Mouse (Mus musculus) ES-Bruce4 (cell line): ENCODE measurements around the gene Prss22. TPM values are rescaled to one million over a fixed set of nuclear protein-coding genes. Genes with fewer than 3 reads are reported as not detected.

Experiments
- H3K27ac ChIP-seq: 2 replicates; pipeline ENCODE4 v1.5.1; 2012; ENCODE audit warnings: low read length, inconsistent platforms; ENCODE audit not compliant: insufficient read depth
- H3K27me3 ChIP-seq: 2 replicates; pipeline ENCODE4 v1.6.1; 2012; ENCODE audit warnings: mild to moderate bottlenecking, low read length, inconsistent platforms; ENCODE audit not compliant: control insufficient read depth, poor library complexity, insufficient read depth, severe bottlenecking
- H3K36me3 ChIP-seq: 2 replicates; pipeline ENCODE4 v1.6.1; 2012; ENCODE audit warnings: inconsistent platforms, mild to moderate bottlenecking, low read length, moderate library complexity; ENCODE audit not compliant: control insufficient read depth, poor library complexity, insufficient read depth, severe bottlenecking
- H3K4me1 ChIP-seq: one replicate; pipeline ENCODE4 v1.8.1; 2011; ENCODE audit warnings: low read length; ENCODE audit not compliant: control insufficient read depth, insufficient read depth
- H3K4me3 ChIP-seq: 2 replicates; pipeline ENCODE4 v1.5.1; 2011; ENCODE audit warnings: low read depth, mild to moderate bottlenecking, low read length
- H3K9ac ChIP-seq: 2 replicates; pipeline ENCODE4 v1.6.1; 2012; ENCODE audit warnings: low read depth, mild to moderate bottlenecking, inconsistent platforms; ENCODE audit not compliant: poor library complexity, severe bottlenecking
- H3K9me3 ChIP-seq: replicated peaks from 2 replicates; pipeline ENCODE4 v1.6.1; 2012; ENCODE audit warnings: mild to moderate bottlenecking, low read length, inconsistent platforms; ENCODE audit not compliant: control insufficient read depth, poor library complexity, insufficient read depth, severe bottlenecking
- CTCF ChIP-seq: IDR thresholded peaks from one replicate; pipeline ENCODE4 v1.8.1; 2011; ENCODE audit warnings: low read depth, low read length
- EP300 ChIP-seq: IDR thresholded peaks from 2 replicates; pipeline ENCODE4 v1.6.1; 2011; ENCODE audit warnings: low read depth, low read length; ENCODE audit not compliant: insufficient read depth
- POLR2A ChIP-seq: IDR thresholded peaks from one replicate; pipeline ENCODE4 v1.8.1; 2011; ENCODE audit warnings: low read length; ENCODE audit not compliant: insufficient read depth
- polyA plus RNA-seq: library from polyadenylated mRNA; stranded (reverse); fragments of >200 nt; gene quantifications from 2 replicates; pipeline ENCODE4 v1.2.4, GENCODE M21; 2011; ENCODE audit warnings: low read depth; ENCODE audit not compliant: missing spikeins, insufficient read depth, insufficient read length

Prss22 gene
- polyA plus RNA-seq, 1 experiment = 0.45 TPM

DNA sequence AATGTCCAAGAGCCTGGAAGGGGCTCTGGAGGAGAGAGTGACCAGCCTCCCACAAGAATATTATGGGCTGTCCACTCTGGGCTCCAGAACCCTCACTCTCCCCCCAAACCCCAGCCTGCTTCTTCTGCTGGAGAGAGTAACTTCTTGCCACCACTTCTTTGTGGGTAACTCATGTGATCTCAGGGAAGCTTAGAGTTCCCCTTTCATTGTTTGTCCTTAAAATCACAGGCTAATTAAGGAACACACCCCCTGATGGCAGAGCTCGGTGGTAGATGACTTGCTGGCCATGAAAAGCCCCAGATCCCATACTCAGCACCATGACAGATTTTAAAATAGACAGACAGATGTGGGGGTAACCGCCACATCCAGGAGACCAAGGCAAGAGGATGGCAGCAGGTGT, 9.0 kb upstream of the Prss22 start:
- no peaks in the 10 kb centered on the region for H3K9me3 ChIP-seq
- no peaks in the 10 kb centered on the region for H3K27me3 ChIP-seq
- H3K36me3 ChIP-seq = no peaks in the 10 kb centered on the region
- no peak overlapping the region for H3K4me3 ChIP-seq
- no peak overlapping the region for H3K9ac ChIP-seq
- TF ChIP-seq CTCF (no peak), EP300 (no peak), POLR2A (no peak)
- no peaks in the 10 kb centered on the region for H3K4me1 ChIP-seq
- H3K27ac ChIP-seq = no peak overlapping the region

DNA sequence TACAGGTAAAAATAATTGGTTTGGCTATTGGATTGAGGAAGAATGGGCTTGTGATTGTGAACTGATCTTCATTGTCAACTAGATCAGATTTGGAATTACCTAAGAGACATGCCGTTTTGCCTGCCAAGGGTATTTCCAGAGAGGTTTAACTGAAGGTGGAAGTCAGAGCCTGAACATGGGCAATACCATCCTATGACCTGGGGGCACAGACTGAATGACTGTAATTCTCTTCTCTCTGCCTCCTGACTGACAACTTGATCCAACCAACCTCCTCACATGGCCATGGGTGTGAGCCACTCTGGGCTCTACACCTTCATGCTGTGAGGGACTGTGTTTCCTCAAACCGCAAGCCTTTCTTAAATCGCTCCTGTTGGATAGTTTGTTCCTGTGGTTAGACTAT, 7.1 kb upstream of the Prss22 start:
- no peak overlapping the region for H3K27ac ChIP-seq
- H3K36me3 ChIP-seq = no peaks in the 10 kb centered on the region
- H3K4me3 ChIP-seq = no peak overlapping the region
- H3K9ac ChIP-seq = no peak overlapping the region
- no peaks in the 10 kb centered on the region for H3K4me1 ChIP-seq
- TF ChIP-seq EP300 (no peak), CTCF (no peak), POLR2A (no peak)
- no peaks in the 10 kb centered on the region for H3K9me3 ChIP-seq
- no peaks in the 10 kb centered on the region for H3K27me3 ChIP-seq

DNA sequence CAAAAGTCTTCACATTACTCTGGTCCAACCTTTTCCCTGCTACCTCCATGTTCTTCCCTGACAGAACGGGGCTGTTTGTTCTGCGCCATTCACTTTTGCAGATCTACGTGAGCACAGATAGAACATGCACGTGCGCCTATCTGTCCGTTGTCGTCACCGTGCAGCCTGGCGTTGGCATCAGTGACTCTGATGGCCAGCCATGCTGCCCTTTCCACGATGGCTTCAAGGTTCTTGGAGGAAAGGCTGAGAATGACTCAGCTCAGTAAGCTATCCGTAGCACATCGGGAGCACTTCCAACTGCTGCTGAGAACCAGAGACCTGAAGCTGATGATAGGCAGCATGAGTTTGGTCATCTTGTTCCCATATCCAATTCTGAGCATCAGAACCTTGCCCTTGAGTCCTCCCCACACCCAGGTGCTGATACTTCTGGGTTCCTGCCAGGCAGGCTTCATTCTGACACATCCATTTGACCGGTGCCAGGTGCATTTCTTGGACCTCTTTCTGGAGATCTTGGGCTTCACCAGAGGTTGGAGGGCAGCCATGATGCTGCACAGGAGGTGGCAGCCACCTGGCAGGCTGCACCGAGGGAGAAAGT, 6.3 kb upstream of the Prss22 start:
- Histone ChIP-seq H3K4me1 (no peaks in the 10 kb centered on the region), H3K9me3 (no peaks in the 10 kb centered on the region), H3K4me3 (no peak overlapping the region), H3K36me3 (no peaks in the 10 kb centered on the region), H3K27me3 (no peaks in the 10 kb centered on the region), H3K27ac (no peak overlapping the region), H3K9ac (no peak overlapping the region)
- TF ChIP-seq EP300 = no peak
- TF ChIP-seq CTCF = no peak
- no peak for TF ChIP-seq POLR2A

DNA sequence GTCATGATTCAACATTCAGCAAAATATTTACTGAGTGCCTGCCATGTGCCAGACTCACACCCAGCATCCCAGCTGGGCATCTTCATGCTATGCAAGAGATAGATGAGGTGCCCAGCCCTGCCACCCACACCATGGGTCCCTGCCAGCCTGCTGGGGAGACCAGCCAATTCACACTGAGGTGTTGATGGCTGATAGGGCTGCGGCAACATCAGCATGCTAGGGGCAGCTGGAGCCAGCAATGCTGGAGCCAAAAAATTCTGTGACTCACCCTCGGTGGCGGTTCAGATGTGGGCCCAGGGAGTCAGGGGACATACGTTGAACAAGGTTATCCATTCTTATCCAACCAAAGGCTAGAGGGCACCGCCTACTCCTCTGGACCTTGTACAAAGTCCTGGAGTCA, 2.5 kb upstream of the Prss22 start:
- TF ChIP-seq POLR2A (no peak), EP300 (no peak), CTCF (no peak)
- Histone ChIP-seq H3K9ac (no peak overlapping the region), H3K9me3 (no peaks in the 10 kb centered on the region), H3K27ac (no peak overlapping the region), H3K27me3 (no peaks in the 10 kb centered on the region), H3K36me3 (no peaks in the 10 kb centered on the region), H3K4me1 (no peaks in the 10 kb centered on the region), H3K4me3 (no peak overlapping the region)

DNA sequence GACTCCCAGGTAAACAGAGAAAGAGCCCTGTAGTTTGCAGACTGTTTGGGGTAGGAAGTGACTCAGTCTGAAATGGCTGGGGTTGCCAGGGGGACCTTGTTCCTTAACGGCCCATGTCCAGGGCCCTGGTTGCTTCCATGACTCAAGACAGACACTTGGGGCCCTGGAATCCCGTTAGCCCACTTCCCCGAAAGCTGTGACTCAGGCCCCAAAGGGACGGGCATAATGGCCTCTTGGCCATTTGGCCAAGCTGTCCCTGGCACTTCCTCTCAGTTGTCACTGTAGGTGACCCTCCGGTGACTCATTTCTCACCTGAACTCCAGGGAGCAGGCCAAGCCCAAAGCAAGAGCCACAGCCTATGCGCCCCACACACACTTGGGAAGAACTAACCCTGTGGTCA, 483 bp upstream of the Prss22 start:
- H3K4me1 ChIP-seq = no peaks in the 10 kb centered on the region
- no peak overlapping the region for H3K9ac ChIP-seq
- TF ChIP-seq POLR2A (no peak), EP300 (no peak), CTCF (no peak)
- H3K36me3 ChIP-seq = no peaks in the 10 kb centered on the region
- no peak overlapping the region for H3K27ac ChIP-seq
- no peaks in the 10 kb centered on the region for H3K9me3 ChIP-seq
- no peak overlapping the region for H3K4me3 ChIP-seq
- H3K27me3 ChIP-seq = no peaks in the 10 kb centered on the region

DNA sequence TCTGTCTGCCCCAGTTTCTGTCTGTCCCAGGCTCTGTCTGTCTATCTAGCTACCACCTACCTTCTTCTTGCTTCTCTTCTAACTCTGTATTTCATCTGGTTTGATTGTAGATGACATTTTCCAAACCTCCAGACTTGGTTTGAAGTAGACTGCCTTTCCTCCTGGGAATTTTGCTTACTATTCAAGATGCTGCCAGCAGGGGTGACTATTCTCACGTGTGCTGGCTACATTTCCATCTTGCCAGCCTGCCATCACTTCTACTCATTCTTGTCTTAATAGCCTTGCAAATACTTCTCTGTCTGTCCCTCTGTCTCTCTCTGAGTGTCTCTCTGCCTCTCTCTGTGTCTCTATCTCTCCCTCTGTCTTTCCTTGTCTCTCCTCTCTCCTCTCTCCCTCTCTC, 2.5 kb downstream of the Prss22 start:
- H3K36me3 ChIP-seq = no peaks in the 10 kb centered on the region
- no peaks in the 10 kb centered on the region for H3K9me3 ChIP-seq
- H3K9ac ChIP-seq = no peak overlapping the region
- TF ChIP-seq CTCF = no peak
- TF ChIP-seq EP300 = no peak
- TF ChIP-seq POLR2A = no peak
- no peaks in the 10 kb centered on the region for H3K27me3 ChIP-seq
- no peak overlapping the region for H3K27ac ChIP-seq
- H3K4me3 ChIP-seq = no peak overlapping the region
- H3K4me1 ChIP-seq = peaks cover 4% of the 10 kb centered on the region
